Mouse (Mus musculus) lung, adult 2 months (tissue): ENCODE data around the gene Psmc3ip. TPM values are rescaled to one million over a fixed set of nuclear protein-coding genes. Genes with fewer than 3 reads are reported as not detected.
A peak's percentile ranks its signal among the peaks of the same experiment; 100 is the strongest.

Experiments used
- DNase-seq: peaks from one replicate; pipeline ENCODE4 v3.0.0; 2022
- H3K4me1 ChIP-seq: fragments of 200-500 bp; 2 replicates; pipeline ENCODE4 v1.6.1; 2011; ENCODE audit warnings: low read length; ENCODE audit not compliant: control insufficient read depth, insufficient read depth
- H3K4me3 ChIP-seq: fragments of 200-500 bp; replicated peaks from 2 replicates; pipeline ENCODE3; 2011; ENCODE audit warnings: low read depth, mild to moderate bottlenecking, control low read depth, low read length; ENCODE audit errors: extremely low read depth
- CTCF ChIP-seq: fragments of 200-500 bp; IDR thresholded peaks from 2 replicates; pipeline ENCODE4 v1.5.1; 2011; ENCODE audit warnings: mild to moderate bottlenecking, low read length, control low read depth; ENCODE audit not compliant: insufficient read depth
- POLR2A ChIP-seq: fragments of 200-500 bp; IDR thresholded peaks from 2 replicates; pipeline ENCODE4 v1.6.1; 2011; ENCODE audit warnings: low read depth, mild to moderate bottlenecking, control low read depth, low read length, borderline replicate concordance; ENCODE audit errors: extremely low read depth
- WGBS: fragments of 180-500 bp; shearing (Covaris S2); methylation state at CpG from one replicate; pipeline ENCODE4 v1.1.7; 2018; 5-methylcytosine and 5-hydroxymethylcytosine counted together
- polyA plus RNA-seq: library from polyadenylated mRNA; depleted of rRNA; stranded (reverse); fragments of >200 nt; gene quantifications from 2 replicates; pipeline ENCODE4 v1.2.3, GENCODE M21; 2012

Psmc3ip gene
- polyA plus RNA-seq, 1 experiment = 1.5 TPM

DNA sequence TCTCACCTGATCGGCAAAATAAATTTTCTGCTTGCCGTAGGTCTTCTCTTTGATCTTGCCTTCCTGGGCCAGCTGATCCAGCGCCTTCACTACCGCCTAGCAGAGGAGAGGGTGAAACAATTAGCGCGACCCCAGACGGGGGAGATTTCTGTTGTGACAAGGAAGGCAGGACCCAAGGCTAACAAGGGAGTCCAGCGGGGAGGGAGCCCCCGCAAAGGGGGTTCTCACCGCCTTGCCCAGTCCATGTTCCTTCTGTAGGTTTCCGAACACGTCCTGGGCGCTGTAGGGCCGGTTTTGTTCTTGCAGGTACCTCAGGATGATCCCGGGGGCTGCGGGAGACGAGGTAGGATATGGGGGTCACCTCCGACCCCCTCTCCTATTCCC lies 314 bp downstream of the Psmc3ip start:
- DNase-seq = no peak
- Histone ChIP-seq H3K4me1 (peaks cover 4% of the 10 kb centered on the region), H3K4me3 (peak overlapping the region; percentile 91)
- TF ChIP-seq CTCF = no peak
- no peak for TF ChIP-seq POLR2A
- 2% methylated on average over 18 of the region's 18 CpGs for WGBS

GRCm38 (mm10) chr11:101089931-101090330 lies 5.3 kb downstream of the Psmc3ip start:
- peaks cover 12% of the 10 kb centered on the region for H3K4me1 ChIP-seq
- DNase-seq = no peak
- no peak for TF ChIP-seq POLR2A
- TF ChIP-seq CTCF = no peak
- 85% methylated on average over 1 of the region's 1 CpGs for WGBS
- no peak overlapping the region for H3K4me3 ChIP-seq

GRCm38 (mm10) chr11:101087682-101088055 lies 7.6 kb downstream of the Psmc3ip start:
- H3K4me3 ChIP-seq = peak overlapping the region; percentile 85
- no peak for TF ChIP-seq CTCF
- TF ChIP-seq POLR2A = no peak
- peaks cover 12% of the 10 kb centered on the region for H3K4me1 ChIP-seq
- DNase-seq = no peak
- WGBS = 6% methylated on average over 8 of the region's 8 CpGs

- Histone ChIP-seq H3K4me3 (peak within 1 kb of the TSS; percentile 85), H3K4me1 (peaks cover 12% of the 10 kb centered on the region)
- TF ChIP-seq POLR2A (peak; percentile 76; the same call in 1 of the 2 replicates), CTCF (no peak)
- DNase-seq = peak; percentile 85
- 1% methylated on average over 52 of the region's 52 CpGs for WGBS
Observed at GRCm38 (mm10) chr11:101086756-101087681, 8.2 kb downstream of the Psmc3ip start, which contains the start of gene Mlx. TSS of gene Mlx (plus strand) at chr11:101087277.

DNA sequence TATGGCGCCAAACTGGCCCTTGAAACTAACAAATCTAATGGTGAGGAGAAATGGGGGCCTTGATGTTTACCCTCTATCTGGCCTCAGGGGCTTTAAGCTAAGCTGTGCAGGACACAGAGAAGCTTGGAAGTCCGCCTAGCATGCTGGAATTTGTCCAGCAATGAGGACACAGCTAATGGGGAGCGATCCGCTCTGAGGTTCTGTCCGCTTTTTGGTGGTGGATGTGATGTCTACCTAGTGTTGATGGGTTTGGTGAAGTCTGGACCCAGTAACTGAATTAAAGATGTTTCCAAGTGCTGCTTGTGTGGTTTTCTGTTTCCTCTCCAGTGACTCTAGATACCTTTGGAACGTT lies 8.9 kb downstream of the Psmc3ip start:
- Histone ChIP-seq H3K4me3 (no peak overlapping the region), H3K4me1 (peaks cover 12% of the 10 kb centered on the region)
- 67% methylated on average over 6 of the region's 6 CpGs for WGBS
- DNase-seq = no peak
- no peak for TF ChIP-seq POLR2A
- TF ChIP-seq CTCF = no peak

GRCm38 (mm10) chr11:101085617-101086322 lies 9.5 kb downstream of the Psmc3ip start:
- no peak for TF ChIP-seq CTCF
- TF ChIP-seq POLR2A = no peak
- no peak for DNase-seq
- WGBS = 94% methylated on average over 18 of the region's 18 CpGs
- Histone ChIP-seq H3K4me1 (peaks cover 12% of the 10 kb centered on the region), H3K4me3 (no peak overlapping the region)

GRCm38 (mm10) chr11:101084811-101085210 lies 10.4 kb downstream of the Psmc3ip start:
- 94% methylated on average over 12 of the region's 12 CpGs for WGBS
- peaks cover 12% of the 10 kb centered on the region for H3K4me1 ChIP-seq
- H3K4me3 ChIP-seq = no peak overlapping the region
- no peak for TF ChIP-seq CTCF
- TF ChIP-seq POLR2A = no peak
- DNase-seq = no peak

GRCm38 (mm10) chr11:101084246-101084645 lies 11.0 kb downstream of the Psmc3ip start:
- WGBS = 84% methylated on average over 14 of the region's 14 CpGs
- Histone ChIP-seq H3K4me1 (peaks cover 12% of the 10 kb centered on the region), H3K4me3 (no peak overlapping the region)
- TF ChIP-seq CTCF (no peak), POLR2A (no peak)
- no peak for DNase-seq

DNA sequence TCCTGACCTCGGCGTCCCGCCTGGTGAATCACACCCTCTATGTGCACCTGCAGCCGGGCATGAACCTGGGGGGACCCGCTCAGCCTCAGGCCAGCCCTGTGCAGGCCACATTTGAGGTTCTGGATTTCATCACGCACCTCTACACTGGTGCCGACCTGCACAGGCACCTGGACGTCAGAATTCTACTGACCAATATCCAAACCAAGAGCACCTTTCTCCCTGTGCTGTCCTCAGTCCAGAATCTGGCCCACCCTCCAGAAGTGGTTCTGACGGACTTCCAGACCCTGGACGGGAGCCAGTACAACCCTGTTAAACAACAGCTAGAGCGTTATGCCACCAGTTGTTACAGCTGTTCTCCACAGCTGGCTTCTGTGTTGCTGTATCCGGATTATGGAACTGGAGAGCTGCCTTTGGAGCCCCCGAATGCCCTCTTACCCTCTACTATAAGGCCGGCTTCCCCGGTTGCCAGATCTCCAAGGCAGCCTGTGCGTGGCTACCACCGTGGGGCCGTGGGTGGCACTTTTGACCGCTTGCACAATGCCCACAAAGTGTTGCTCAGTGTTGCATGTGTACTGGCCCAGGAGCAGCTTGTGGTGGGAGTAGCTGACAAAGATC lies 12.0 kb downstream of the Psmc3ip start:
- H3K4me1 ChIP-seq = peaks cover 12% of the 10 kb centered on the region
- 24% methylated on average over 19 of the region's 19 CpGs for WGBS
- no peak for DNase-seq
- peak overlapping the region; percentile 87 for H3K4me3 ChIP-seq
- no peak for TF ChIP-seq CTCF
- TF ChIP-seq POLR2A = no peak

DNA sequence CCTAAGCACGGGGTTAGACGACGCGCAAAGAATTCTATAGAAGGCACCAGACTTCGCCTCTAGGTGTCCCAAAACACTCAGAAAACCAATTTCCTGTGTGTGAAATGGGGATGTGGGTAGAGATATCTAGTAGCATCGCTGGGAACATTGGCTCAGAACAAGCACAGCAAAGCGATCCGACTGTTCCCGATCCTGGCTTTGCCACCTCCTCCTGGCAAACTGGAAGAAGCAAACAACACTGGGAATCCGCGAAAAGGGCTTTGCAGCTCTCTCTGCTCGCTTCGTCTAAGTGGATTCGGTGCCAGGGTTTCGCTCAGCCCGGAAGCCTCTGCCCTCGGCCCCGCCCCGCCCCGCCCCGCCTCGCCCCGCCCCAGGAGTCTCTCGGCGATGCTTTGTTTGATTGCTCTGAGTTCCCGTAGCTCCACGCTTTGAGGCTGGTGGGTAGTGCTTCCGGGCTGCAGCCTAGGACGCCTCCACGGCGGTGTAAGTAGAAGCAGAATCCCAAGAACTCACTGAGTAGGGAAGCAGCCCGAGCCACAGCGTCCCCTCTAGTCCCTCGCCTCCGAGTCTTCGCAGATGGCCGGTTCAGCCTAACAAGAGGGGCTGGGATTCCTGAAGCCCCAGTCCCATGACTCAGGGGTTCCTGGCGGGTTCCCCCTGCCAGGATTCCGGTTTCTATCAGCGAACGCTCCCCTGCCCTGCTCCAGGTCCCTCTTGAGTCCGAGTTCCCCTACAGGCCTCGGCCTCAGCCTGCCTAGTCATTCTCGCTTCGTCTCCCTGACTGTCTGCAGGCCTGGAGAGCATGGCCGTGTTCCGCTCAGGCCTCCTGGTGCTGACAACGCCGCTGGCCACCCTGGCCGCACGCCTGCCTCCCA lies 12.8 kb downstream of the Psmc3ip start, which contains the start of gene Coasy:
TSS of gene Coasy (plus strand) at position 358 of the 875 bp plus-strand sequence.
- TF ChIP-seq CTCF (peak; percentile 27; the same call in 1 of the 2 replicates), POLR2A (peak; percentile 66; the same call in 1 of the 2 replicates)
- WGBS = under 1% methylated on average over 51 of the region's 51 CpGs
- peak; percentile 82 for DNase-seq
- Histone ChIP-seq H3K4me3 (peak within 1 kb of the TSS; percentile 87), H3K4me1 (peaks cover 8% of the 10 kb centered on the region)
